Mouse (Mus musculus) brain, embryonic 18.5 days (tissue): Measurements from ENCODE around the gene Psmc2.

Experiments used
- DNase-seq: peaks from one replicate; pipeline ENCODE4 v3.0.0-alpha.2; 2012; ENCODE audit warnings: low read depth, low spot score

The Psmc2 gene

GRCm38 (mm10) chr5:21785053-21785452, at the start of gene Psmc2, which contains the start of gene Dnajc2:
Gene Psmc2, plus strand, starts transcription at chr5:21785283.
Gene Dnajc2, minus strand, starts transcription at chr5:21785251.
- peak; percentile 78 for DNase-seq

GRCm38 (mm10) chr5:21735584-21735983, 49.5 kb upstream of the Psmc2 start:
- DNase-seq, result no peak

- DNase-seq, result no peak
Observed at GRCm38 (mm10) chr5:21736046-21736445, 49.0 kb upstream of the Psmc2 start.

GRCm38 (mm10) chr5:21736956-21737585, 48.0 kb upstream of the Psmc2 start, which contains the start of gene Pmpcb:
Gene Pmpcb, plus strand, starts transcription at chr5:21737141.
- peak; percentile 61 for DNase-seq

GRCm38 (mm10) chr5:21737620-21738019, 47.5 kb upstream of the Psmc2 start:
- no peak for DNase-seq

- DNase-seq, result no peak
Observed at GRCm38 (mm10) chr5:21739120-21739519, 46.0 kb upstream of the Psmc2 start.

- DNase-seq, result no peak
Observed at GRCm38 (mm10) chr5:21739881-21740280, 45.2 kb upstream of the Psmc2 start.

- DNase-seq, result no peak
Observed at GRCm38 (mm10) chr5:21743606-21744005, 41.5 kb upstream of the Psmc2 start.

- DNase-seq, result no peak
Observed at GRCm38 (mm10) chr5:21744651-21745050, 40.4 kb upstream of the Psmc2 start.

GRCm38 (mm10) chr5:21745966-21746365, 39.1 kb upstream of the Psmc2 start:
- DNase-seq, result no peak

- DNase-seq, result no peak
Observed at GRCm38 (mm10) chr5:21768506-21768905, 16.6 kb upstream of the Psmc2 start.

- DNase-seq, result no peak
Observed at GRCm38 (mm10) chr5:21769841-21770240, 15.2 kb upstream of the Psmc2 start.

- DNase-seq, result no peak
Observed at GRCm38 (mm10) chr5:21776491-21776890, 8.6 kb upstream of the Psmc2 start.

- no peak for DNase-seq
Observed at GRCm38 (mm10) chr5:21784161-21785052, 676 bp upstream of the Psmc2 start.

- no peak for DNase-seq
Observed at GRCm38 (mm10) chr5:21785776-21786175, 693 bp downstream of the Psmc2 start.

- peak; percentile 82 for DNase-seq
Observed at GRCm38 (mm10) chr5:21786258-21787185, 1.4 kb downstream of the Psmc2 start.

GRCm38 (mm10) chr5:21787186-21788105, 2.4 kb downstream of the Psmc2 start:
- DNase-seq, result no peak

GRCm38 (mm10) chr5:21789061-21789460, 4.0 kb downstream of the Psmc2 start:
- DNase-seq, result no peak

- DNase-seq, result no peak
Observed at GRCm38 (mm10) chr5:21792166-21792565, 7.1 kb downstream of the Psmc2 start.

- no peak for DNase-seq
Observed at GRCm38 (mm10) chr5:21802907-21803306, 17.8 kb downstream of the Psmc2 start.
